Mouse (Mus musculus): ENCODE data around the gene Gm4779. TPM values are rescaled to one million over a fixed set of nuclear protein-coding genes. Genes with fewer than 3 reads are reported as not detected.

The Gm4779 gene
- not detected for polyA plus RNA-seq (2014; fragmentation: Illumina TruSeq; extraction: RNeasy Lipid Tissue Mini Kit (QIAGEN cat#74804); ENCODE audit: low read depth, low replicate concordance)

DNA sequence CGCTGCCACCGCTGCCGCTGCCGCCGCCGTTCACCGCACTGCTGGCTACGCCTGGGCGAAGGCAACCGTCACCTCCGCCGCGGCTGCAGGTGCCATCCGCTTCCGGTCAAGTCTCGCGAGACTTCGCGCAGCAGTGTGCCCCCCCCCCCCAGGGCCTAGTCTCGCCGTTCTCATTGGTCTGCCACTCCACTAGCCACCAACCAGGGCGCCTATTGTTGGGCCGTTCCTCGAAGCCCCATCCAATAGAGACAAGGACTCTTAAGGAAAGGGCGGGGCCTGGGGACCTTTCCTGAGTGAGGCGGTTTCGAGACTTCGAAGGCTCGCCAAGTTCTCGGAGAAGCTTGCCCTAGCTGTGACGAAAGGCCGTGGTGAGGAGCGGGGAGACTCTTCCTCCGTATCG, at the start of gene Gm4779, which contains the start of gene 8030474K03Rik:
TSS of gene Gm4779 (minus strand) at position 82 of the 400 bp plus-strand sequence.
TSS of gene 8030474K03Rik (plus strand) at position 315 of the 400 bp plus-strand sequence.

Other genes starting within 250 kb of the Gm4779 start
- gene Ogt, start 154.4 kb downstream of the Gm4779 start, polyA plus RNA-seq (2014; fragmentation: Illumina TruSeq; extraction: RNeasy Lipid Tissue Mini Kit (QIAGEN cat#74804); ENCODE audit: low read depth, low replicate concordance) = 264 TPM
- not detected for gene Cxcr3, start 60.2 kb downstream of the Gm4779 start, polyA plus RNA-seq (2014; fragmentation: Illumina TruSeq; extraction: RNeasy Lipid Tissue Mini Kit (QIAGEN cat#74804); ENCODE audit: low read depth, low replicate concordance)
- gene 8030474K03Rik, start 233 bp upstream of the Gm4779 start, polyA plus RNA-seq (2014; fragmentation: Illumina TruSeq; extraction: RNeasy Lipid Tissue Mini Kit (QIAGEN cat#74804); ENCODE audit: low read depth, low replicate concordance) = not detected
- gene Nhsl2, start 55.0 kb upstream of the Gm4779 start, polyA plus RNA-seq (2014; fragmentation: Illumina TruSeq; extraction: RNeasy Lipid Tissue Mini Kit (QIAGEN cat#74804); ENCODE audit: low read depth, low replicate concordance) = 4.1 TPM

Data from adrenal gland, adult 10 weeks (tissue).